Mouse (Mus musculus): ENCODE measurements around the gene Dab2ip.

DNA sequence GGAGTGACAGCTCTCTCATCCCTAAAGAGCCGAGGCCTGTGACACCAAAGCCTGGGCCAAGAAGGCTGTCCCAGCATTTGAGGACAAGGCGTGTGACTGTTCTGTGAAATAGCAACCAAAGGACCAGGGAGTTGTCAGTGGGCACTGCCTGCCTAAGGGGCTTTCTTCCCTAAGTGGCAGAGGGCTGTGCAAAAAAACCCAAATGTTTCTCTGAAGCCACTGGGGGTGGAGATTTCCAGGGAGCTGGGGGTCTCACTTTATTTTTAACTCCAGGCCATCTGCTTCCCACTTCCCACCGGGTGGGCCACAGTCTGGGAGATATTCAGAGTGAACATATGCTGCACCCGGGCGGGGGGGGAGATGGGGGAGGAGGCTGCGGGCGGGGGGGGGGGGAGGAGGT, 188.6 kb downstream of the Dab2ip start:
- TF ChIP-seq EP300 (IDR thresholded peaks at IDR 0.05; ENCODE audit: low read depth) (no peak), CTCF (IDR thresholded peaks at IDR 0.05; ENCODE audit: low read depth) (no peak)
